Mouse (Mus musculus): ENCODE results near the gene Macrod2. TPM values are rescaled to one million over a fixed set of nuclear protein-coding genes. Genes with fewer than 3 reads are reported as not detected.

Macrod2 gene
- polyA plus RNA-seq, 2 experiments = 2.1 to 7.7 TPM

DNA sequence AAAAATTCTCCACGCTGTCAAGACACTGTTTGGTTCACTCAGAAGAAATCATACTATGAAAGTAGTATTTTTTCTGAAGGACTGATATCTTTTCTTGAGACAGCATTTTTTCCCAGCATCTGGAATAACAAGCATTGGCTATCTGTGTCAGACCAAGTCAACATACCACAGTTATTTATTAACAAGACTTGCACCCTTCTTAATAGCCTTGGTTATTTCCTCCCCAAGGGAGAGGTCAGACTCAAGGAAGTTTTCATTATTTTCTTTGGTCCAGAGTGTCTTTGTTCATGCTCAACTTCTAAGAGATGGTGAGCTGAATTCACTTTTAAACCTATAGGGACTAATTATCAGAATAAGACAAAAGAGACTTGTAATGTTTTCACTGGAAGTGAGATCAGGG is 728.8 kb downstream of the Macrod2 start:
- Histone ChIP-seq H3K27ac (no peak overlapping the region), H3K4me1 (replicated peaks; ENCODE audit: control insufficient read depth in 2 of 2, insufficient read depth in 2 of 2, low read length in 1 of 2) (no peaks in the 10 kb centered on the region), H3K4me3 (ENCODE audit: insufficient read depth in 1 of 2, low read depth in 2 of 2, low read length in 2 of 2) (no peak overlapping the region), H3K9ac (replicated peaks) (no peak overlapping the region), H3K4me2 (ENCODE audit: low read depth) (no peak overlapping the region), H3K36me3 (replicated peaks; ENCODE audit: control insufficient read depth, insufficient read depth, low read depth) (no peaks in the 10 kb centered on the region), H3K9me3 (ENCODE audit: control insufficient read depth, low read length) (no peaks in the 10 kb centered on the region), H3K27me3 (ENCODE audit: control insufficient read depth, insufficient read depth, low read length) (no peaks in the 10 kb centered on the region)
- TF ChIP-seq EP300 (IDR thresholded peaks at IDR 0.05; ENCODE audit: low read depth) (no peak), CTCF (IDR thresholded peaks at IDR 0.05; ENCODE audit: low read depth) (no peak)
- ATAC-seq (ENCODE audit: insufficient read depth) (no peak), DNase-seq (ENCODE audit: low read depth in 3 of 3, low spot score in 3 of 3) (no peak)
- WGBS (ENCODE audit: insufficient replicate concordance) = 59% methylated on average over 1 of the region's 1 CpGs

DNA sequence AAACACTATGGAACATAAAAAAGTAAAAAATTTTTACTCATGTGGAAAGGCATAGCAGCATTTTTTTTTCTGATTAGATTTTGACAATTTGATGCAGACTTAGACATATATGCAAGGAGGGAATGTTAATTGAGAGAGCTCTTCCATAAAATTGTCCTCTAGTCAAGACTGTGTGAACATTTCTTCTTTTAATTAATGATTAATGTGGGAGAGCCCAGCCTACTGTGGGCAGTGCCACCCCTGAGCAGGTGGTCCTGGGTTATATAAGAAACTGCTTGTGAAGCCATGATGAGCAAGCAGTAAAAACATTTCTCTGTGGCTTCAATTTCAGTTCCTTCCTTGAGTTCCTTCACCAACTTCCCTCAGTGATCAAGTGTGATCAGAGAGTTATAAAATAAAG is 730.5 kb downstream of the Macrod2 start:
- Histone ChIP-seq H3K9ac (replicated peaks) (no peak overlapping the region), H3K36me3 (replicated peaks; ENCODE audit: control insufficient read depth, insufficient read depth, low read depth) (no peaks in the 10 kb centered on the region), H3K27me3 (ENCODE audit: control insufficient read depth, insufficient read depth, low read length) (no peaks in the 10 kb centered on the region), H3K4me2 (ENCODE audit: low read depth) (no peak overlapping the region), H3K27ac (no peak overlapping the region), H3K4me3 (ENCODE audit: insufficient read depth in 1 of 2, low read depth in 2 of 2, low read length in 2 of 2) (no peak overlapping the region), H3K4me1 (replicated peaks; ENCODE audit: control insufficient read depth in 2 of 2, insufficient read depth in 2 of 2, low read length in 1 of 2) (no peaks in the 10 kb centered on the region), H3K9me3 (ENCODE audit: control insufficient read depth, low read length) (no peaks in the 10 kb centered on the region)
- DNase-seq (ENCODE audit: low read depth in 3 of 3, low spot score in 3 of 3) (no peak), ATAC-seq (ENCODE audit: insufficient read depth) (no peak)
- TF ChIP-seq CTCF (IDR thresholded peaks at IDR 0.05; ENCODE audit: low read depth) = no peak
- no peak for TF ChIP-seq EP300 (IDR thresholded peaks at IDR 0.05; ENCODE audit: low read depth)

DNA sequence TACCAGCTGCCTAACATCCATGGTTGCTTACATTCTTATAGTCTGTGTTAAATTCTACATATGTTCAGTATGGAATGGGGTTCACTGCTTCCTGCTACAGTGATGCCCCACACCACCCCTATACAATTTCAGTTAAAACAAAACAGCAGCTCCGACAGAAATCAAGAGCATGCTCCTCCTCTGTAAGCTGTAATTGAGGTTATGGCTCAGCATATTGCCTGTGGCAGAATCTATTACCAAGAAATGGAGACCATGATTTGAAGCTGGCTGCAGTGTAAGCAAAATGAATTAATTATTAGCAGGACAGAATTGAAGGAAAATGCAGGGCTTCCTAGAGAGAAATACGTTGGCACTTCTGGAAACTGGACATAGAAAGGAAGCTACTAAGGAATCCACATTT is 747.2 kb downstream of the Macrod2 start:
- Histone ChIP-seq H3K36me3 (replicated peaks; ENCODE audit: control insufficient read depth, insufficient read depth, low read depth) (no peaks in the 10 kb centered on the region), H3K9me3 (ENCODE audit: control insufficient read depth, low read length) (no peaks in the 10 kb centered on the region), H3K4me2 (ENCODE audit: low read depth) (no peak overlapping the region), H3K9ac (replicated peaks) (no peak overlapping the region), H3K4me1 (replicated peaks; ENCODE audit: control insufficient read depth in 2 of 2, insufficient read depth in 2 of 2, low read length in 1 of 2) (no peaks in the 10 kb centered on the region), H3K27ac (no peak overlapping the region), H3K4me3 (ENCODE audit: insufficient read depth in 1 of 2, low read depth in 2 of 2, low read length in 2 of 2) (no peak overlapping the region), H3K27me3 (ENCODE audit: control insufficient read depth, insufficient read depth, low read length) (no peaks in the 10 kb centered on the region)
- DNase-seq (ENCODE audit: low read depth in 3 of 3, low spot score in 3 of 3) = no peak
- ATAC-seq (ENCODE audit: insufficient read depth) = no peak
- TF ChIP-seq CTCF (IDR thresholded peaks at IDR 0.05; ENCODE audit: low read depth) = no peak
- no peak for TF ChIP-seq EP300 (IDR thresholded peaks at IDR 0.05; ENCODE audit: low read depth)
- 51% methylated on average over 2 of the region's 2 CpGs for WGBS (ENCODE audit: insufficient replicate concordance)

DNA sequence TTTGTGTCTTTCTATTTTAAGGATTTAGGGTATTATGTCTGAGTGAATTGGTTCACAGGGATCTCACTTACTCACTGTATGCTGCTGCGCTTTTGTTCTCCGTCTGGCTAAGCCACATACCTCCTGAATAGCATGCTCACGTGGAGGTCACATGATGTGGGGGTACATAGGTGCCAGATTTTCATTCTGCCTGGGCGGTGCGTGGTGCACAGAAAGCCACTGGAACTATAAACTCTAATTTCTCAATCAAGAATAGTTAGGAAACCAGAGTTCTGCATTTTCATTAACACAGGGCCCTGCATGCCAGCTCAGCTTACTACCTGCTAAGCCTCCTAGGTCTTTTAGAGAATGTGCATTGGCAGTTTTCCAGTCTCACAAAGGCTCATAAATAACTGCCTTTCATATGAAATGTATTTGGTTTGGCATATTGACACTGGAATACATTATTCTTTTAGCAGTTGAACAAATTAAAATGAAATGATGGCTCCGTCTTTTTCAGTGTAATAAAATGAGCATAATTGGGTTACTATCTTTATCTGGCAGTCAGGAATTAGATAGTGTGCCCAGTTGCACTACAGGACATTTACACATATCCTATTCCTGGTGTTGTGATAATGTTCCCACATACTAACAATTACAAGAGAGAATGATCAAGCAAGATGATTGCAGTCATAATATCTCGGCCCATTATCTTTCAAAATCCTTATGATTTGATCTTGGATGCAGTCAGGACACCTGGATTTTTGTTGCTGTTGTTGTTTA is 757.1 kb downstream of the Macrod2 start:
- Histone ChIP-seq H3K4me2 (ENCODE audit: low read depth) (no peak overlapping the region), H3K4me3 (ENCODE audit: insufficient read depth in 1 of 2, low read depth in 2 of 2, low read length in 2 of 2) (no peak overlapping the region), H3K9ac (replicated peaks) (no peak overlapping the region), H3K36me3 (replicated peaks; ENCODE audit: control insufficient read depth, insufficient read depth, low read depth) (no peaks in the 10 kb centered on the region), H3K4me1 (replicated peaks; ENCODE audit: control insufficient read depth in 2 of 2, insufficient read depth in 2 of 2, low read length in 1 of 2) (no peaks in the 10 kb centered on the region), H3K9me3 (ENCODE audit: control insufficient read depth, low read length) (no peaks in the 10 kb centered on the region), H3K27ac (no peak overlapping the region), H3K27me3 (ENCODE audit: control insufficient read depth, insufficient read depth, low read length) (no peaks in the 10 kb centered on the region)
- WGBS (ENCODE audit: insufficient replicate concordance) = 70% methylated on average over 7 of the region's 7 CpGs
- TF ChIP-seq EP300 (IDR thresholded peaks at IDR 0.05; ENCODE audit: low read depth) (no peak), CTCF (IDR thresholded peaks at IDR 0.05; ENCODE audit: low read depth) (no peak)
- DNase-seq (ENCODE audit: low read depth in 3 of 3, low spot score in 3 of 3) (no peak), ATAC-seq (ENCODE audit: insufficient read depth) (no peak)

DNA sequence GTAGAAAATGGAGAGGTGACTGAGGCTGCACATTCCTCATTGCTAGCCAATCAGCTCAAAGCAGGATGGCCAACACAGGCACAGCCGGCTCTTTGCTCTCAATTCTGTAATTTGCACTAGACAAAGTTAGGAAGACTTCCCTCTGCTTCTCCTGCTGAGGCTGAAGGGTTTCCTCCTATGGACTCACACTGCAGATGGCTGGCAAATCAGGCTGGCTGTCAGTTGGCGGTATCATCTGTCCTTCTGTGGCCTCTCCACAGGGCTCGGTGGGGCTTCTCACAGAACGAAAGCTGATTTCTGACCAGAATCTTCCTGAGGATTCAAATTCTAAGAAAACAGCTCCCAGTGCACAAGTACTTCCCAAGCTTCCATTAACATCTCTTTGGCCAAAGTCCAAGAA is 760.9 kb downstream of the Macrod2 start:
- DNase-seq (ENCODE audit: low read depth in 3 of 3, low spot score in 3 of 3) = no peak
- Histone ChIP-seq H3K36me3 (replicated peaks; ENCODE audit: control insufficient read depth, insufficient read depth, low read depth) (no peaks in the 10 kb centered on the region), H3K4me1 (replicated peaks; ENCODE audit: control insufficient read depth in 2 of 2, insufficient read depth in 2 of 2, low read length in 1 of 2) (no peaks in the 10 kb centered on the region), H3K4me3 (ENCODE audit: insufficient read depth in 1 of 2, low read depth in 2 of 2, low read length in 2 of 2) (no peak overlapping the region), H3K9ac (replicated peaks) (no peak overlapping the region), H3K9me3 (ENCODE audit: control insufficient read depth, low read length) (no peaks in the 10 kb centered on the region), H3K27me3 (ENCODE audit: control insufficient read depth, insufficient read depth, low read length) (no peaks in the 10 kb centered on the region), H3K27ac (no peak overlapping the region), H3K4me2 (ENCODE audit: low read depth) (no peak overlapping the region)
- ATAC-seq (ENCODE audit: insufficient read depth) = no peak
- TF ChIP-seq CTCF (IDR thresholded peaks at IDR 0.05; ENCODE audit: low read depth) (no peak), EP300 (IDR thresholded peaks at IDR 0.05; ENCODE audit: low read depth) (no peak)
- 49% methylated on average over 4 of the region's 4 CpGs for WGBS (ENCODE audit: insufficient replicate concordance)
